Mouse (Mus musculus) T-helper 1 cell (primary cell): ENCODE results near the gene Fam219a.

ENCODE experiments used
- in situ Hi-C: fragments of 300-600 bp; cut with MboI, MseI; formaldehyde crosslinking; loops from one replicate; pipeline ENCODE4 v1.15.1; 2025; ENCODE audit warnings: high pct_unique_total_duplicates

Gene Fam219a

GRCm38 (mm10) chr4:41478751-41479455 is 90.4 kb downstream of the Fam219a start:
- in situ Hi-C loops, result no loop called here

GRCm38 (mm10) chr4:41477648-41478160 is 91.6 kb downstream of the Fam219a start:
- in situ Hi-C loops, result no loop called here

DNA sequence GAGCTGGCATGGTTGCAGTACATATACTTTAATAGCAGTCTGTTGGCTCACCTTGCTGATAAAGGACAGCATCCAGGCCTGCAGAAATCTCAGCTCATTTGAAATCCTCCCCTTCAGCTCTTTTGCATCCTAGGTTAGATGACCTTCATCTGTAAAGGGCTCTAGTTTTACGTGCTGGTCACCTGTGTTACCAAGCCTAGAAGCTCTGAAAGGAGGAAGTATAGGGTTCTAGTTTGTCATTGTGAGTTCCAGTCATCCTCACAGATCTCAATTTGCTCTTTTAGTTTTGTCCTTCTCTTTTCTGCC is 98.0 kb downstream of the Fam219a start:
- in situ Hi-C loops, result no loop called here

DNA sequence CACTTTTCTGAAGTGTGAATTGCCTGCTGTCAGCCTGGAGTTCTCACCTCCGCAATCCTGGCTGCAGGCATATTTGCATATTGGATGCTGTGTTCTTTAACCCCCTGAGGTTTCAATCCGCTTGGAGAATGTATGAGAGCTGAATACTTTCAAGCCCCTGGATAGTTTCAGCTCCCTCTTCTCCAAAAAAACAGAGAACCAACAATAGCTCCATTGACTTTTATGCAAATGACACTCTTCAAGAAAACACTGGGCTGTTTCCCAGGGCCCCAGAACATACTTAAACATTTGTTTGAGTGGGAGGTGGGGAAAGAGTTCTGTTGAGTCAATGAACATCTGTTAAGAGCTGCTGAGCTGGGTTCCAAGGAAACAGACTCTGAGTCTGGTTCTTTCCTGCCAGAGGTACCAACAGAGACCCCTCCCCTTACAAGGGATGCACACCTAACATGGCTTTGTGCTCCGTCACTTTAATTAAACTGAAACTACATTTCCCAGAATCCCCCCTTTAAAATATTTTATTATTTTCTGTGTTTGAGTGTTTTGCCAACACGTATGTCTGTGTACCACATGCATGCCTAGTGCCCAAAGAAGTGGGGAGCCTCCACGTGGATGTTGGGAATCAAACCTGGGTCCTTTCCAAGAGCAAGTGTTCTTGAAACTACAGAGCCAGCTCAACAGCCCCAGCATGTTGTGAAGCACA is 98.5 kb downstream of the Fam219a start:
- in situ Hi-C loops, result no loop called here

- in situ Hi-C loops, result no loop called here
Measured at GRCm38 (mm10) chr4:41470051-41470683, 99.2 kb downstream of the Fam219a start.

GRCm38 (mm10) chr4:41469199-41469598 is 100.1 kb downstream of the Fam219a start:
- in situ Hi-C loops, result loop anchor here (5.0 kb wide), 1 partner anchor 98 kb away; the partner anchor contains the start of genes Dnaic1 and Fam219a

GRCm38 (mm10) chr4:41468396-41469080 is 100.8 kb downstream of the Fam219a start:
- in situ Hi-C loops, result loop anchor here (5.0 kb wide), 1 partner anchor 99 kb away; the partner anchor contains the start of genes Dnaic1 and Fam219a
